Mouse (Mus musculus) cerebellum, adult 2 months (tissue): ENCODE measurements around the gene Schip1. TPM values are rescaled to one million over a fixed set of nuclear protein-coding genes. Genes with fewer than 3 reads are reported as not detected.

Source experiments
- DNase-seq, 2 experiments: peaks; one replicate each; pipeline ENCODE4 v3.0.0; 2021
- H3K27ac ChIP-seq: fragments of 200-500 bp; 2 replicates; pipeline ENCODE4 v1.5.1; 2012; ENCODE audit warnings: low read length, control low read depth, inconsistent platforms; ENCODE audit not compliant: insufficient read depth
- H3K27me3 ChIP-seq: fragments of 200-500 bp; 2 replicates; pipeline ENCODE4 v1.6.1; 2012; ENCODE audit warnings: inconsistent platforms, mild to moderate bottlenecking, low read length, moderate library complexity; ENCODE audit not compliant: control insufficient read depth, insufficient read depth
- H3K4me1 ChIP-seq: fragments of 200-500 bp; 2 replicates; pipeline ENCODE4 v1.6.1; 2011; ENCODE audit warnings: low read length; ENCODE audit not compliant: control insufficient read depth, insufficient read depth
- H3K4me3 ChIP-seq: fragments of 200-500 bp; replicated peaks from 2 replicates; pipeline ENCODE3; 2011; ENCODE audit warnings: mild to moderate bottlenecking, low read depth, low read length, control low read depth; ENCODE audit not compliant: insufficient read depth
- CTCF ChIP-seq: fragments of 200-500 bp; IDR thresholded peaks from 2 replicates; pipeline ENCODE4 v1.5.1; 2011; ENCODE audit warnings: low read depth, mild to moderate bottlenecking, control low read depth, low read length, moderate library complexity, borderline replicate concordance; ENCODE audit not compliant: insufficient read depth
- POLR2A ChIP-seq: fragments of 200-500 bp; IDR thresholded peaks from 2 replicates; pipeline ENCODE4 v1.6.1; 2011; ENCODE audit warnings: low read length, control low read depth, borderline replicate concordance; ENCODE audit not compliant: insufficient read depth
- WGBS: fragments of 180-500 bp; shearing (Covaris S2); methylation state at CpG from one replicate; pipeline ENCODE4 v1.1.7; 2018; 5-methylcytosine and 5-hydroxymethylcytosine counted together
- polyA plus RNA-seq: library from polyadenylated mRNA; depleted of rRNA; stranded (reverse); fragments of >200 nt; gene quantifications from 2 replicates; pipeline ENCODE4 v1.2.3, GENCODE M21; 2012

Gene Schip1
- polyA plus RNA-seq, 1 experiment: 208 TPM

DNA sequence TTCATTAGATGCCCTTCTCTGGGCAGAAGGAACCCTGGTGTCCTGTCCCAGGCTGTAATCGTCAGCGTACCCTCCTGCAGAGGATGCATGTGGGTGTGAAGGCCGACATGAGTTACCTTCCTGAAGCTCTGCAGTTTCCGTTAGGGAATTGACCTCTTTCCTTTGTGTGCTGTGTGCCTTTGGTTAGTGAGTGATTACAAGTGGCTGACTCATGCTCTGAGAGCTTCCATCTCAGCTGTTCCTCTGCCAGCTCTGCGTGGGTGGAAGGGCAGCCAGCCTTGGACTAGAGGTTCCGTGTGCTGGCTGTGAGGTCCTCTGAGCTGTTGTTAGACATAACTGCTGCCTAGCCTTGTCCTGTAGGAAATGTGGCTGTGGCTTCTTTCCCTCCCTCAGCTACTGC is 444.0 kb downstream of the Schip1 start:
- WGBS: under 1% methylated on average over 6 of the region's 6 CpGs
- Histone ChIP-seq H3K27ac (peak overlapping the region; percentile 82), H3K4me1 (peaks cover 15% of the 10 kb centered on the region), H3K27me3 (no peaks in the 10 kb centered on the region), H3K4me3 (peak overlapping the region; percentile 36)
- no peak for TF ChIP-seq POLR2A
- no peak for TF ChIP-seq CTCF
- peak; percentile 73 to 86 for DNase-seq

DNA sequence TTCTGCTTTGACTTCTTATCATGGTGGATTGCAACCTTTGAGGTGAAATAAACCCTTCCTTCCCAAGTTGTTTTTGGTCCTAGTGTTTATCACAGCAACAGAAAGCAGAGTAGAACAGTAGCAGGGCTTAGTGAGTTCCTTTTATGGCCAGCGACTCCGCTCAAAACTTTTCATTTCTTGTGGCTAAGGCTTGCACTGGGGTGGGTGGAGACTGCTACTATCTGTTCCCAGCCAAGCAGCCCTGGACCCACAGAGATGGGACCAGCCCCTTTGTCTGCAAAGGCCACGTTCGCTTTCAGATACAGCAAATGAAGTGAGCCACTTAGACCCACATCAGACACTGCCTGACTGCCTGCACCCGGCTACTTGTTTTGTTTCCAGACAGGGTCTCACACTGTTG is 446.3 kb downstream of the Schip1 start:
- no peak for DNase-seq
- H3K4me3 ChIP-seq: no peak overlapping the region
- H3K27ac ChIP-seq: no peak overlapping the region
- TF ChIP-seq POLR2A (no peak), CTCF (no peak)
- no peaks in the 10 kb centered on the region for H3K27me3 ChIP-seq
- peaks cover 15% of the 10 kb centered on the region for H3K4me1 ChIP-seq
- WGBS: 89% methylated on average over 5 of the region's 5 CpGs

DNA sequence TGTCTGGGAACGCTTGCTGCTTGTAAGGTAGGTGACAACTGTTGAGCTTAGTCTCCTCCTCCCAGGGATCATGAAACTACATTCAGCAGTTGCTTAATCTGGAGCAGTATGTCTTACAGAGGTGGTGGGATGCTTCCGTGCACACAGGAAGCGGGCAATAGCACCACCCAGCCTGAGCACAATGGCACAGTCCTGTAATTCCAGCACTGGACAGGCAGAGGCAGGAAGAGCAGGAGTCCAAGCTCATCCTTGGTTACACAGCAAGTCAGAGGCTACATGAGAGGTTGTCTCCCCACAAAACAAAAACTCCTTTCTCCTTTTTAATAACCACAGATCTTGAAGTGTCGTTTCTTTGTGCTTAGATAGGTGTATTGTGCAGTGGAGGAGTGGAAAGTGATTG is 447.1 kb downstream of the Schip1 start:
- Histone ChIP-seq H3K27ac (no peak overlapping the region), H3K4me1 (peaks cover 15% of the 10 kb centered on the region), H3K27me3 (no peaks in the 10 kb centered on the region), H3K4me3 (no peak overlapping the region)
- DNase-seq: no peak
- WGBS: 86% methylated on average over 4 of the region's 4 CpGs
- TF ChIP-seq POLR2A: no peak
- TF ChIP-seq CTCF: no peak

DNA sequence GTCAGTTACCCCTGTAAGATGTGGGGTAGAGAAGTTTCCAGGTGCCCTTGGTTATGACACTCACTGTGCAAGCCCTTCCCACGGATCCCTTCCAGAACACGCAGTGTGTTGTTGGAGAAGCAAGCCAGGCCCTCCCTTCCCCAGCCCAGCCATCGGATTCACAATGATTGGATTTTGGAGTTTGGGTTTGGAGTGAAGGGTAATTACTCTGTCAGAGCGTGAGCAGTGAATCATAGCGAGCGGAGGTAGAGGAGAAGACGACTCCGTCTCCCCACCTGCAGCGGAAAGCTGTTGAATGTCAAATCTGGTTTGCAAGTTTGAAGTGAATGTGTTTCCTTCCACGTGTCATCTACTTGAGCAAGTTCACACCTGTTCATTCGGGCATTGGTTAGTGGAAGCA is 447.7 kb downstream of the Schip1 start:
- no peak for DNase-seq
- TF ChIP-seq POLR2A (no peak), CTCF (no peak)
- no peak overlapping the region for H3K27ac ChIP-seq
- no peak overlapping the region for H3K4me3 ChIP-seq
- 86% methylated on average over 11 of the region's 11 CpGs for WGBS
- peaks cover 15% of the 10 kb centered on the region for H3K4me1 ChIP-seq
- H3K27me3 ChIP-seq: no peaks in the 10 kb centered on the region

DNA sequence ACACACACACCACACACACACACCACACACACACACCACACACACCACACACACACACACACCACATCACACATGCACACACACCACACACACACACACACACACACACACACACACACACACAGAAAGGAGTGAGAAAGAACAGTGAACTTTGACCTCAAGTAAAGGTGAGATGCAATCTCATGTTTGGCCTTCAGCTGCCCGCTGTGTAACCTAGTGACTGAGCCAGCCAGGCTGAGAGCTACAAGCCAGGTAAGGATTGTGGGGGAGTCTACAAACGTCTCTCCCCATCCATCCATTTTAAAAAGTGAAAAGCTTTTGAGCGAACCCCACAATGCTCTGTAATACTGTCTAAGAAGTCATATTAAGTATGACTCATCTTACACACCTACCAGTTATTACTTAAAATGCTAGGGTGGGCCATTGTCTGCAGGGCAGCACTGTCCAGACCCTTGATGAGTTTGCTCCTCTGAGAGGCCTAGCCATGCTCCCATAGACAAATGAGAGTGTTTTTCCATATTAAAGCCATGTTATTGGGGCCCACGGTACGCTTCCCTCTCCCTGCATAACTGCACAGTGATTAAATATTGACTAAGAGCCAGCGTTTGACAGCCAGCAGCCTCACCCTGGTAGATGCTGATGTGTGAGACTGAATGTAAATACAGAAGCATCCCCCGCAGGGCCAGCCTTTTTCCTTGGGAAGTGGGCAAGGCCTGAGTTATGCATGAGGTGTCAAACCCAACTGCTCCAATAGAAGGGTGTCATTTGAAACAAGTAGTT is 448.9 kb downstream of the Schip1 start:
- H3K4me1 ChIP-seq: peaks cover 9% of the 10 kb centered on the region
- 70% methylated on average over 7 of the region's 7 CpGs for WGBS
- no peaks in the 10 kb centered on the region for H3K27me3 ChIP-seq
- H3K4me3 ChIP-seq: no peak overlapping the region
- TF ChIP-seq CTCF (no peak), POLR2A (no peak)
- DNase-seq: no peak
- H3K27ac ChIP-seq: no peak overlapping the region

DNA sequence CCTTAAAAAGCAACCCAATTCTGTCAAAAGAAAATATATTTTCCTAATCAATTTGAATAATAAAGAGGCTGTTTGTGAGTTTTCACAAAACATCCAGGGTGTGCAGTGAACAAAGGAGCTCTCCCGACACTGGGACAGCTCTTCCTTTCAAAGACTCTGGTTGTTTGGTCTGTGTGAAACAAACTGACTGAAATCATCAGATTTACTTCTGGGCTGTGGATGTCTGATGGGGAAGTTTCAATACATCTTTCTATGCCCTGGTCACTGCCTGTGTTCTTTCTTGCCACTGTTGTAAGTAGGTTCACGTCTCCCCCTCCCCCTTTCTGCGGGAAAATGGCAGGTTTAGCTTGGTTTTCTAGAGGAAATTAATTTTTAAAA is 449.5 kb downstream of the Schip1 start:
- H3K4me3 ChIP-seq: no peak overlapping the region
- WGBS: 89% methylated on average over 3 of the region's 3 CpGs
- DNase-seq: no peak

DNA sequence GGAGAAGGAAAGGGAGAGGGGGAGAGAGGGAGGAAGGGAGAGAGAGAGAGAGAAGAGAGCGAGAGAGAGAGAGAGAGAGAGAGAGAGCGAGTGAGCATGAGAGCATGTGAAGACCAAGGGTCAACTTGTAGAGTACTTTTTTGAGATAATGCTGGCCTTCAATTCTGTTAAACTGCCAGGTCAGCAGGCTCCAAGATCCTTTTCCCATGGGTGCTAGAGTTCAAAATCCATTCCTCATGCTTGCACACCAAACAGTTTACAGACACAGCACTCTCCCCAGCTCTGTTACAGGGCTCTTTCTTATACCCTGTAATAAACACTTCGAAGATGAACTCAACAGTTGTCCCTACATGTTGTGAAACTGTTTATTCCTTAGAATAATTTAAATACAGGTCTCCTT is 450.1 kb downstream of the Schip1 start:
- Histone ChIP-seq H3K4me3 (no peak overlapping the region), H3K27ac (no peak overlapping the region), H3K27me3 (no peaks in the 10 kb centered on the region), H3K4me1 (no peaks in the 10 kb centered on the region)
- 91% methylated on average over 3 of the region's 3 CpGs for WGBS
- DNase-seq: no peak
- TF ChIP-seq CTCF: no peak
- no peak for TF ChIP-seq POLR2A

More for the DNA sequence above, 449.5 kb downstream of the Schip1 start:
- Histone ChIP-seq H3K4me1 (peaks cover 4% of the 10 kb centered on the region), H3K27ac (no peak overlapping the region), H3K27me3 (no peaks in the 10 kb centered on the region)
- TF ChIP-seq POLR2A (no peak), CTCF (no peak)

DNA sequence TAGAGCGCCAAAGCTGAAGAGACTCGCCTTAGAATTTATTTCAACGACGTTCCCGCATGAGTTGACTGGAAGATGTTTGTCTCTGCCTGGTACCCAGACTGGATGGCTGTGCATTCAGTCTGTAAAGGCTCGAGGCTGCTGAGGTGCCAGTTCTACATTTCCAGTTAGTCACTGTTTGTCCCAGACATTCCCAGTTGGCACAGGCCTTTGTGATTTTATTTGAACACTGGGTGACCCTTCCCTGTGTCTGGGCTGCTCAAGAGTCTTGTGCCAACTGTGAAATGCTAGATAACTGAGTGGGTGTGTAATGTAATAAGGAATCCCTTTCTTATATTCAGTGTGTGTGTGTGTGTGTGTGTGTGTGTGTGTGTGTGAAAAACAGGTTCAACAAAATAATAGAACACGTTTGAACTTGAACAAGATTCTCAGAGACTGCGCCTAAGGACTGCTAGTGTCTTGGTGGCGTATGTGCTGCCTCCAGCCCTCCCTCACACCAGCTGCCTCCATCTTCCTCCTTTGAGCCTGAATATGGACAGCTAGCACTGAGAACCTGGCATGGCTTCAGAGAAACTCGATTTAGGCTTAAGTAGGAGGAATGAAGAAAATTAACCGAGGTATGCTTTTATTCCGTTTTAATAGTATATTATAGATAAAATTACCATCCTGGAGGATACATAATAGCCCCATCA is 451.9 kb downstream of the Schip1 start:
- 59% methylated on average over 12 of the region's 12 CpGs for WGBS
- Histone ChIP-seq H3K4me3 (no peak overlapping the region), H3K27me3 (no peaks in the 10 kb centered on the region), H3K4me1 (no peaks in the 10 kb centered on the region), H3K27ac (no peak overlapping the region)
- TF ChIP-seq POLR2A: no peak
- TF ChIP-seq CTCF: no peak
- DNase-seq: no peak
